Mouse (Mus musculus) spleen, adult 2 months (tissue): ENCODE measurements around the gene Rcc2.

ENCODE experiments used
- CTCF ChIP-seq: fragments of 200-500 bp; IDR thresholded peaks from 2 replicates; pipeline ENCODE4 v1.5.1; 2011; ENCODE audit warnings: mild to moderate bottlenecking, inconsistent platforms; ENCODE audit not compliant: insufficient read depth, insufficient read length, insufficient replicate concordance; ENCODE audit errors: extremely low read depth
- POLR2A ChIP-seq: fragments of 200-500 bp; IDR thresholded peaks from 2 replicates; pipeline ENCODE4 v1.6.1; 2011; ENCODE audit warnings: low read depth, low read length, inconsistent platforms

GRCm38 (mm10) chr4:140689873-140690655, 10.3 kb upstream of the Rcc2 start:
- TF ChIP-seq CTCF (no peak), POLR2A (no peak; the same call in 1 of the 2 replicates)
